Mouse (Mus musculus): ENCODE measurements at regions not wholly inside any gene's neighbourhood (a gene's known extent, or its start where the extent isn't known, plus 50 kb on each side); places are given as distances from the start of the nearest gene placed in this dataset.

DNA sequence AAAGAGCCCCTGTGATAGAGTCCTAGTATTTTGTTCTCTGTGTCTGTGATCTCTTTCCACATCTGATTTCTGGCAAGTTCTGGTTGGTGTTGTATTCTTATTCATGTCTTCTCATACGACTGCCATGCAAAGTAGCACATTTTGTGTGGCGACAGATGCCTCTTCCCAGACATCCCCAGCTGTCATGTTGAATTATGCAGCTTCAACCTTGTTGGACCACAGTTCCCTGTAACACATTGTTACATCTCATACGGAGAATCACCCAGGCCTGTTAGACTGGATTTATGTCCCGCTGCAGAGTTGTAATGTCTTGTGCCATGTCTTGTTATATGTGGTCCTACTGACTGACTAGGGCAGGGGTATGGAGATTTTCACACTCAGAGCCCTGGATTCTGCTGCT, 543.3 kb downstream of the Grin2a start:
- Histone ChIP-seq H3K4me3 (ENCODE audit: control insufficient read depth, low read depth, low read length) (no peak overlapping the region), H3K27me3 (ENCODE audit: control insufficient read depth, insufficient read depth, low read length) (no peaks in the 10 kb centered on the region), H3K27ac (ENCODE audit: control insufficient read depth, insufficient read depth, low read depth, low read length) (no peak overlapping the region), H3K36me3 (ENCODE audit: control insufficient read depth, insufficient read depth, low read length) (no peaks in the 10 kb centered on the region), H3K4me1 (ENCODE audit: control insufficient read depth, insufficient read depth, low read length) (no peaks in the 10 kb centered on the region)
- no peak for TF ChIP-seq CTCF (IDR thresholded peaks at IDR 0.05; ENCODE audit: control insufficient read depth, insufficient read depth, insufficient replicate concordance, low read depth, low read length)
- no peak for TF ChIP-seq POLR2A (IDR thresholded peaks at IDR 0.05; ENCODE audit: control insufficient read depth, low read depth, low read length)

DNA sequence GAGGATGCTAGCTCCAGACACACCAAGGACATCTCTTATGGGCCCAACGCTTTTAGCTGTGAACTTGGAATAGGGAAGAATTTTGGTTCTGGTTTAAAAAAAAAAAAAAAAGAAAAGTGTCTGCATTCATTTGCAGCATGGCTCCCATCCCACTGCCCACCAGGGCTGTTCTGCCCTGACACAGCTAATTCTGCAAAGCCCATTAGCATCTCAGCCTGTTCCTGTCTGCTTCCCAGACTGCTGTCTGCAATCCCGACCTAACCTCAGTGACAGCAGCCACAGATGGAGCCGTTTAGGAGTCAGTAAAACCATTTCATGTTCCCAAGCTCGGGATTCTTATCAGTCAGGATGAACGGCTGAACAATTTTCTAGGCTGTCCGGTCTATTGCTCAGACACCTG, 537.8 kb downstream of the Grin2a start:
- no peak for TF ChIP-seq POLR2A (IDR thresholded peaks at IDR 0.05; ENCODE audit: control insufficient read depth, low read depth, low read length)
- TF ChIP-seq CTCF (IDR thresholded peaks at IDR 0.05; ENCODE audit: control insufficient read depth, insufficient read depth, insufficient replicate concordance, low read depth, low read length), result no peak
- no peaks in the 10 kb centered on the region for H3K4me1 ChIP-seq (ENCODE audit: control insufficient read depth, insufficient read depth, low read length)
- H3K27me3 ChIP-seq (ENCODE audit: control insufficient read depth, insufficient read depth, low read length), result no peaks in the 10 kb centered on the region
- H3K27ac ChIP-seq (ENCODE audit: control insufficient read depth, insufficient read depth, low read depth, low read length), result no peak overlapping the region
- no peaks in the 10 kb centered on the region for H3K36me3 ChIP-seq (ENCODE audit: control insufficient read depth, insufficient read depth, low read length)
- no peak overlapping the region for H3K4me3 ChIP-seq (ENCODE audit: control insufficient read depth, low read depth, low read length)

DNA sequence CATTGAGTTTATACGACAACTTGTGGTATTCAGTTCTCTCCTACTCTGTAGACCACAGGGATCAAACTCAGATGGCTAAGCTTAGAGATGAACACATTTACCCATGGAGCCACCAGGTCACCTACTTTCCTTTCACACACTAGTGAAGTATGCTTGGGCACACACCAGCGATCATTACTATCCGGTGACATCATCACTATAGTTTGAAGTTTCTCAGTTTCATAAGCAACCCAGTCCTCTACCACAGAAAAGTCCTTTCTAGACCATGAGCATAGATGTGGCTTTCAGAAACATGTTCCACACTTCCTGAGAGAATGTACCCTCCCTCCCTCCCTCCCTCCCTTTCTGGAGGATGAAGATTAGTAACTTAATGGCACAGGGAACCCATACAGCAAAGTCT, 532.9 kb downstream of the Grin2a start:
- TF ChIP-seq CTCF (IDR thresholded peaks at IDR 0.05; ENCODE audit: control insufficient read depth, insufficient read depth, insufficient replicate concordance, low read depth, low read length) (no peak), POLR2A (IDR thresholded peaks at IDR 0.05; ENCODE audit: control insufficient read depth, low read depth, low read length) (no peak)
- H3K27me3 ChIP-seq (ENCODE audit: control insufficient read depth, insufficient read depth, low read length), result no peaks in the 10 kb centered on the region
- no peaks in the 10 kb centered on the region for H3K4me1 ChIP-seq (ENCODE audit: control insufficient read depth, insufficient read depth, low read length)
- H3K27ac ChIP-seq (ENCODE audit: control insufficient read depth, insufficient read depth, low read depth, low read length), result no peak overlapping the region
- no peak overlapping the region for H3K4me3 ChIP-seq (ENCODE audit: control insufficient read depth, low read depth, low read length)
- no peaks in the 10 kb centered on the region for H3K36me3 ChIP-seq (ENCODE audit: control insufficient read depth, insufficient read depth, low read length)

DNA sequence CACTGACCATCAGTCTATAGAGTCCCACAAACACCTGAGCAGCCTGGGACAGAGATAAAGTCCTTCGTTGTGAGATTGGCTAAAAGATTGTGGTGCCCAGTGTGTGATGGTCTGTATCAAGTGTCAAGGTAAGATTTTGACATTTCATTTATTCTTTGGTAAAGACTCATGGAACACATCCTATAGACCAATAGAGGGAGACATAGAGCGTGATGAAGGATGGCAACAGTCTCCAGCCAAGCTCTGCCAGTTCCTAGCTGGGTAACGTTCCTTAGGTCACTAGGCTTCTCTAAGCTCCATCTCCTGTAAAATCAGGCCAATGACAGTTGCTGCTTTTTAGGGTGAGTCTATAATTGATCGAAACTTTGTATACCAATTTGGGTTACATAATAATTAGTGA, 526.0 kb downstream of the Grin2a start:
- H3K27ac ChIP-seq (ENCODE audit: control insufficient read depth, insufficient read depth, low read depth, low read length), result no peak overlapping the region
- no peaks in the 10 kb centered on the region for H3K36me3 ChIP-seq (ENCODE audit: control insufficient read depth, insufficient read depth, low read length)
- no peaks in the 10 kb centered on the region for H3K27me3 ChIP-seq (ENCODE audit: control insufficient read depth, insufficient read depth, low read length)
- H3K4me1 ChIP-seq (ENCODE audit: control insufficient read depth, insufficient read depth, low read length), result no peaks in the 10 kb centered on the region
- no peak for TF ChIP-seq POLR2A (IDR thresholded peaks at IDR 0.05; ENCODE audit: control insufficient read depth, low read depth, low read length)
- no peak for TF ChIP-seq CTCF (IDR thresholded peaks at IDR 0.05; ENCODE audit: control insufficient read depth, insufficient read depth, insufficient replicate concordance, low read depth, low read length)
- no peak overlapping the region for H3K4me3 ChIP-seq (ENCODE audit: control insufficient read depth, low read depth, low read length)

DNA sequence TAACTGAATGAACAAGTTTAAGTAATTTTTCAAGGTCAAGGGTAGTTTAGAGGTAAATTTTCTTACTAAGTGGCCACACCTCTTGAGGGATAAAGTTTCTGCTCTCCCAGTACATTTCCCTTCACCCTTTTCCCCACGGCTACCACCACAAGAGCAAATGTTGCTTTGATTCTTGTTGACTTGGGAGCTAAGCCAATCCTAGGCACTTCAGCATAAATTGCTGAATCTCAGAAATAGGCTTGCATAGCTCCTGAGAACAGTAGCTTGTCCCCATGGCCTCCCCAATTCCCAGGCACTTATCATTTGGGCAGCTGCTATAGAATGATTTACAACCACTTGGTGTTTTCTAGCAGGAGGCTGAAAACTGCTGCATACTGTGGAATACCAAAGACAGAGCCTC, 510.1 kb downstream of the Grin2a start:
- H3K4me3 ChIP-seq (ENCODE audit: control insufficient read depth, low read depth, low read length), result no peak overlapping the region
- no peaks in the 10 kb centered on the region for H3K36me3 ChIP-seq (ENCODE audit: control insufficient read depth, insufficient read depth, low read length)
- TF ChIP-seq POLR2A (IDR thresholded peaks at IDR 0.05; ENCODE audit: control insufficient read depth, low read depth, low read length), result no peak
- TF ChIP-seq CTCF (IDR thresholded peaks at IDR 0.05; ENCODE audit: control insufficient read depth, insufficient read depth, insufficient replicate concordance, low read depth, low read length), result no peak
- no peaks in the 10 kb centered on the region for H3K27me3 ChIP-seq (ENCODE audit: control insufficient read depth, insufficient read depth, low read length)
- H3K4me1 ChIP-seq (ENCODE audit: control insufficient read depth, insufficient read depth, low read length), result no peaks in the 10 kb centered on the region
- H3K27ac ChIP-seq (ENCODE audit: control insufficient read depth, insufficient read depth, low read depth, low read length), result no peak overlapping the region

DNA sequence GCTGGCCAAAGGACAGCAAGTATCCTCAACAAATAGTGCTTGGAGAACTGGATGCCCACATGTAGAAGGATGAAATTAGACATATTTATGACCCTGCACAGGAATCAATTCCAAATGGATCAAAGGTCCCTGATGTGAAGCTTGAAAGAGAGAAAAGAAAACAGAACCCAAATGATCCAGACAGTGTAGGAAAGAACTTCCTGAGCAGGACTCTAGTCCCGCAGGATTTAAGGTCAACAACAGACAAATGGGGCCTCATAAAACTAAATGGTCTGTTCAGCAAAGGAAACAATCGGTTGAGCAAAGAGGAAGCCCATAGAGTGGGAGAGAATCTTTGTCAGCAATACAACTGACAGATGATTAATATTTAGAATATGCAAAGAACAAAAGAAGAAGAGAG, 497.1 kb downstream of the Grin2a start:
- Histone ChIP-seq H3K4me3 (ENCODE audit: control insufficient read depth, low read depth, low read length) (no peak overlapping the region), H3K4me1 (ENCODE audit: control insufficient read depth, insufficient read depth, low read length) (no peaks in the 10 kb centered on the region), H3K27ac (ENCODE audit: control insufficient read depth, insufficient read depth, low read depth, low read length) (no peak overlapping the region), H3K36me3 (ENCODE audit: control insufficient read depth, insufficient read depth, low read length) (no peaks in the 10 kb centered on the region), H3K27me3 (ENCODE audit: control insufficient read depth, insufficient read depth, low read length) (no peaks in the 10 kb centered on the region)
- TF ChIP-seq POLR2A (IDR thresholded peaks at IDR 0.05; ENCODE audit: control insufficient read depth, low read depth, low read length), result no peak
- TF ChIP-seq CTCF (IDR thresholded peaks at IDR 0.05; ENCODE audit: control insufficient read depth, insufficient read depth, insufficient replicate concordance, low read depth, low read length), result no peak

DNA sequence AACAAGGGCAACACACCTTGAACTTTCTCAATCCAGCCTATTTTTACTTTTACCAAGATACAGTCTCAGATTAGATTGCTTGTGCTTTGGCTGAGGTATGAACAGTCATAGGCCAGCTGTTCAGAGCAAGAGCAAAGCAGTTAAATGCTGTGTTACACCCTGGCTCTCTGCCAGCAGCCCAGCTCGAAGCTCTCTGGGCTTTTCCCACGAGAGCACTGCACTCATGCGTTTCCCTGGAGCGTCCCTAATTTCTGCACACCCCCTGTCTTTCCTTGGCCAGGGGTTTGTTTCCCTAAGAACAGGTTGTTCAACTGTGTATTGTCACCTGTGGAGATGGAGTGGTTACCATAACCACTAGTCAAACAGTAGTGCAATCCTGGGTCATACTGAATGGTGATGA, 493.6 kb downstream of the Grin2a start:
- Histone ChIP-seq H3K27me3 (ENCODE audit: control insufficient read depth, insufficient read depth, low read length) (no peaks in the 10 kb centered on the region), H3K36me3 (ENCODE audit: control insufficient read depth, insufficient read depth, low read length) (no peaks in the 10 kb centered on the region)

DNA sequence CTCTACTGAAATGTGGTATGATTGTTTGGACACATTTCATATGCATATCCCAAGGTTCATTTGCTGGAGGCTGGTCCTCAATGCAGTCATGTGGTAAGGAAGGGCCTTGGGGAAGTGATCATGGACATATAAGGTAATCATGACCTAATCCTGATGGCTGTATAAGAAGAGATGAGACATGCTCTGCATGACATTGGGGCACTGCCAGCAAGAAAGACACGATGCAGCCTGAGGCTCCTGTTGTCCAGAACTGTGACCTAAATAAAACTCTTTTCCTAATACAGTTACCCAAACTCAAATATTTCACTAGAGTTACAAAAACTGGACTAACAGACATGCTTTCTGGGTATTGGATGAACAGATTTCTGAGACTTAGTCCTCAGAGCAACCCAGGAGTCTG, 485.7 kb downstream of the Grin2a start:
- H3K27me3 ChIP-seq (ENCODE audit: control insufficient read depth, insufficient read depth, low read length), result no peaks in the 10 kb centered on the region
- no peak overlapping the region for H3K27ac ChIP-seq (ENCODE audit: control insufficient read depth, insufficient read depth, low read depth, low read length)
- no peak overlapping the region for H3K4me3 ChIP-seq (ENCODE audit: control insufficient read depth, low read depth, low read length)
- H3K4me1 ChIP-seq (ENCODE audit: control insufficient read depth, insufficient read depth, low read length), result no peaks in the 10 kb centered on the region
- no peak for TF ChIP-seq POLR2A (IDR thresholded peaks at IDR 0.05; ENCODE audit: control insufficient read depth, low read depth, low read length)
- TF ChIP-seq CTCF (IDR thresholded peaks at IDR 0.05; ENCODE audit: control insufficient read depth, insufficient read depth, insufficient replicate concordance, low read depth, low read length), result no peak
- no peaks in the 10 kb centered on the region for H3K36me3 ChIP-seq (ENCODE audit: control insufficient read depth, insufficient read depth, low read length)

More for the DNA sequence above, 493.6 kb downstream of the Grin2a start:
- Histone ChIP-seq H3K27ac (ENCODE audit: control insufficient read depth, insufficient read depth, low read depth, low read length) (no peak overlapping the region), H3K4me3 (ENCODE audit: control insufficient read depth, low read depth, low read length) (no peak overlapping the region), H3K4me1 (ENCODE audit: control insufficient read depth, insufficient read depth, low read length) (no peaks in the 10 kb centered on the region)
- no peak for TF ChIP-seq POLR2A (IDR thresholded peaks at IDR 0.05; ENCODE audit: control insufficient read depth, low read depth, low read length)
- TF ChIP-seq CTCF (IDR thresholded peaks at IDR 0.05; ENCODE audit: control insufficient read depth, insufficient read depth, insufficient replicate concordance, low read depth, low read length), result no peak

All from testis, adult 2 months (tissue).